Mouse (Mus musculus): Measurements from ENCODE around the gene Oprd1.

- TF ChIP-seq CTCF (IDR thresholded peaks at IDR 0.05; ENCODE audit: control insufficient read depth, insufficient read depth, insufficient read length) (no peak), USF1 (IDR thresholded peaks at IDR 0.05; ENCODE audit: low read depth) (no peak), MAX (IDR thresholded peaks at IDR 0.05) (no peak), FOSL1 (IDR thresholded peaks at IDR 0.05; ENCODE audit: insufficient read depth, low read length, poor library complexity, severe bottlenecking) (peak; percentile 33)
Observed at GRCm38 (mm10) chr4:132166350-132167290, 22.3 kb upstream of the Oprd1 start.
